Mouse (Mus musculus): ENCODE results near the gene Ccdc113.

Ccdc113 gene

GRCm38 (mm10) chr8:95607210-95607609 lies 73.3 kb downstream of the Ccdc113 start:
- DNase-seq = peak; percentile 76
